In genomic region chr9:41705461-41705903, GRCm38 (mm10) we compare ENCODE assay signal across 10 mouse cellular contexts.
DNase-seq lines count a peak whose midpoint lies in the region; ATAC-seq lines count a peak whose summit lies in the region.
"Had no signal": no experiment of that assay in that cellular context is flagged by ENCODE, and none has a peak within 500 bp of the region (broad histone marks: within the 10 kb centered on the region; RNA-seq: fewer than 3 reads in every experiment).

No protein-coding gene starts in this region.

- no peaks in the 10 kb centered on the region for H3K9me3 ChIP-seq in hindbrain, embryonic 15.5 days
- no peaks in the 10 kb centered on the region for H3K9me3 ChIP-seq in hindbrain, embryonic 11.5 days (ENCODE audit: control insufficient read depth, low read length)
- H3K9me3 ChIP-seq in embryonic facial prominence, embryonic 15.5 days (replicated peaks) = no peaks in the 10 kb centered on the region
- no peaks in the 10 kb centered on the region for H3K9me3 ChIP-seq in lung, embryonic 16.5 days (ENCODE audit: control insufficient read depth, low read length)
- no peaks in the 10 kb centered on the region for H3K9me3 ChIP-seq in kidney, embryonic 14.5 days (ENCODE audit: control insufficient read depth, low read length)

- H3K27ac ChIP-seq in hindbrain, embryonic 15.5 days (replicated peaks) = 0 out of 2 replicates have a peak overlapping the region, but pooled peaks have one; percentile 49
- H3K27ac ChIP-seq in hindbrain, embryonic 11.5 days (ENCODE audit: low read depth, low read length) = no peak overlapping the region
- peak overlapping the region; percentile 90 for H3K27ac ChIP-seq in embryonic facial prominence, embryonic 15.5 days (replicated peaks)
- H3K27ac ChIP-seq in lung, embryonic 16.5 days (ENCODE audit: low read length) = no peak overlapping the region
- no peak overlapping the region for H3K27ac ChIP-seq in kidney, embryonic 14.5 days (ENCODE audit: low read depth, low read length)
- H3K27ac ChIP-seq: macrophage had no signal

- whole genome bisulfite sequencing in hindbrain, embryonic 15.5 days = 49% methylated on average over 8 of the region's 8 CpGs
- WGBS in hindbrain, embryonic 11.5 days = 67% methylated on average over 8 of the region's 8 CpGs
- 20% methylated on average over 8 of the region's 8 CpGs for WGBS in embryonic facial prominence, embryonic 15.5 days
- WGBS in lung, embryonic 16.5 days = 17% methylated on average over 8 of the region's 8 CpGs
- WGBS in kidney, embryonic 14.5 days = 49% methylated on average over 8 of the region's 8 CpGs

- H3K4me1 ChIP-seq in hindbrain, embryonic 15.5 days (replicated peaks) = peaks cover 15% of the 10 kb centered on the region
- H3K4me1 ChIP-seq in hindbrain, embryonic 11.5 days (replicated peaks; ENCODE audit: control insufficient read depth, insufficient read depth, low read length) = 0 out of 2 replicates have a peak, but pooled peaks cover 2% of the 10 kb centered on the region
- peaks cover 29% of the 10 kb centered on the region for H3K4me1 ChIP-seq in embryonic facial prominence, embryonic 15.5 days
- H3K4me1 ChIP-seq in lung, embryonic 16.5 days (replicated peaks; ENCODE audit: control insufficient read depth, insufficient read depth, low read length) = peaks cover 10% of the 10 kb centered on the region
- H3K4me1 ChIP-seq in kidney, embryonic 14.5 days (ENCODE audit: control insufficient read depth, insufficient read depth, low read length) = peaks cover 2% of the 10 kb centered on the region; the same call in 1 of the 2 replicates

- DNase-seq in hindbrain, embryonic 11.5 days (ENCODE audit: low spot score) = no peak
- peak; percentile 89 for DNase-seq in NIH3T3 (ENCODE audit: low read depth)
- no peak for DNase-seq in heart, adult 18-20 months
- DNase-seq: cerebellum, postnatal 36 days had no signal

- no peak overlapping the region for H3K9ac ChIP-seq in hindbrain, embryonic 15.5 days
- H3K9ac ChIP-seq in hindbrain, embryonic 11.5 days (ENCODE audit: low read depth, low read length) = no peak overlapping the region
- no peak overlapping the region for H3K9ac ChIP-seq in embryonic facial prominence, embryonic 15.5 days
- no peak overlapping the region for H3K9ac ChIP-seq in lung, embryonic 16.5 days (ENCODE audit: low read length)
- no peak overlapping the region for H3K9ac ChIP-seq in kidney, embryonic 14.5 days (ENCODE audit: low read depth, low read length)

- H3K36me3 ChIP-seq in hindbrain, embryonic 15.5 days = no peaks in the 10 kb centered on the region
- H3K36me3 ChIP-seq in hindbrain, embryonic 11.5 days (ENCODE audit: control insufficient read depth, insufficient read depth, low read length) = no peaks in the 10 kb centered on the region
- H3K36me3 ChIP-seq in embryonic facial prominence, embryonic 15.5 days = no peaks in the 10 kb centered on the region
- H3K36me3 ChIP-seq in lung, embryonic 16.5 days (ENCODE audit: control insufficient read depth, insufficient read depth, low read length) = no peaks in the 10 kb centered on the region
- H3K36me3 ChIP-seq in kidney, embryonic 14.5 days (ENCODE audit: control insufficient read depth, insufficient read depth, low read length) = no peaks in the 10 kb centered on the region

- no peak overlapping the region for H3K4me3 ChIP-seq in hindbrain, embryonic 15.5 days
- no peak overlapping the region for H3K4me3 ChIP-seq in hindbrain, embryonic 11.5 days (ENCODE audit: low read depth, low read length)
- no peak overlapping the region for H3K4me3 ChIP-seq in embryonic facial prominence, embryonic 15.5 days (replicated peaks)
- no peak overlapping the region for H3K4me3 ChIP-seq in lung, embryonic 16.5 days (ENCODE audit: low read length)
- no peak overlapping the region for H3K4me3 ChIP-seq in kidney, embryonic 14.5 days (ENCODE audit: low read length)

- no peaks in the 10 kb centered on the region for H3K27me3 ChIP-seq in hindbrain, embryonic 15.5 days
- H3K27me3 ChIP-seq in hindbrain, embryonic 11.5 days (ENCODE audit: control insufficient read depth, insufficient read depth, low read length) = no peaks in the 10 kb centered on the region
- no peaks in the 10 kb centered on the region for H3K27me3 ChIP-seq in embryonic facial prominence, embryonic 15.5 days
- peaks cover 25% of the 10 kb centered on the region for H3K27me3 ChIP-seq in lung, embryonic 16.5 days (ENCODE audit: control insufficient read depth, insufficient read depth, low read depth, low read length)
- H3K27me3 ChIP-seq in kidney, embryonic 14.5 days (ENCODE audit: control insufficient read depth, insufficient read depth, low read length) = no peaks in the 10 kb centered on the region

- no peak for ATAC-seq in hindbrain, embryonic 15.5 days (ENCODE audit: low FRiP score, low read depth)
- ATAC-seq in hindbrain, embryonic 11.5 days (ENCODE audit: low FRiP score) = no peak
- ATAC-seq in embryonic facial prominence, embryonic 15.5 days (ENCODE audit: insufficient number of reproducible peaks, low FRiP score, low TSS enrichment, low read depth) = 0 out of 2 replicates have a peak, but pooled peaks have one; percentile 20
- ATAC-seq in lung, embryonic 16.5 days (ENCODE audit: low read depth) = peak; percentile 91
- ATAC-seq in inflammation-experienced regulatory T-cells, adult 6 months = no peak
- ATAC-seq in kidney, embryonic 14.5 days (ENCODE audit: low FRiP score, low TSS enrichment) = no peak

- H3K4me2 ChIP-seq in hindbrain, embryonic 15.5 days = no peak overlapping the region
- no peak overlapping the region for H3K4me2 ChIP-seq in hindbrain, embryonic 11.5 days (replicated peaks; ENCODE audit: low read depth, low read length)
- peak overlapping the region; percentile 6; the same call in 1 of the 2 replicates for H3K4me2 ChIP-seq in embryonic facial prominence, embryonic 15.5 days (replicated peaks)
- H3K4me2 ChIP-seq in lung, embryonic 16.5 days (ENCODE audit: low read depth, low read length) = no peak overlapping the region
- no peak overlapping the region for H3K4me2 ChIP-seq in kidney, embryonic 14.5 days (replicated peaks; ENCODE audit: low read depth, low read length)

Comparison
In these comparisons a context has a peak if more than half of its experiments do, and no peak if none do; other contexts are left out.
1. H3K27ac ChIP-seq: peak in hindbrain, embryonic 15.5 days (single experiment) and embryonic facial prominence, embryonic 15.5 days (single experiment); none in hindbrain, embryonic 11.5 days (single experiment), lung, embryonic 16.5 days (single experiment) and kidney, embryonic 14.5 days (single experiment).
2. ATAC-seq: peak in embryonic facial prominence, embryonic 15.5 days (single experiment) and lung, embryonic 16.5 days (single experiment); none in hindbrain, embryonic 15.5 days (single experiment), hindbrain, embryonic 11.5 days (single experiment), inflammation-experienced regulatory T-cells, adult 6 months (single experiment) and kidney, embryonic 14.5 days (single experiment).